In the genomic region with DNA sequence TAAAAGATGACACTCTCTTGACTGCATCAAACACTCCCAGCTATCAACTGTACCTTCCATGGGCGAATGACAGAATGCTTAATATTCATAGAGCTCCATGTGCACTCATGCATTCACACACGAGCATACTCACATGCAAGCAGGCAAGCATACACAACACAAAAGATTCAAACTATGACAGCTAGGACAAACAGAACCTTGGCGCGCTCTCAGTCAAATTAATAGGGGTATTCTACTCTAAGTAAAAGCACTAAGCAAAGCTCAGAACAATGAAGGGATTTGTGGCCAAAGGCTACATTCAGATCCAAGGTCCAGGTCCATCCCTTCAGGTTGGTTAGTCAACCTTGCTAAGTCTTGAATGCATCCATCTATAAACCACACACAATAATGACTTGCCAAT, we compare ENCODE assay signal across 29 mouse cellular contexts.
DNase-seq lines count a peak whose midpoint lies in the region; ATAC-seq and TF ChIP-seq lines count a peak whose summit lies in the region.
"Had no signal": no experiment of that assay in that cellular context is flagged by ENCODE, and none has a peak within 500 bp of the region (broad histone marks: within the 10 kb centered on the region; RNA-seq: fewer than 3 reads in every experiment).

No protein-coding gene starts in this region.

- no peak overlapping the region for H3K27ac ChIP-seq in hindbrain, postnatal 0 days
- no peak overlapping the region for H3K27ac ChIP-seq in hindbrain, embryonic 13.5 days
- H3K27ac ChIP-seq in midbrain, embryonic 13.5 days: 0 out of 2 replicates have a peak overlapping the region, but pooled peaks have one; percentile 10
- no peak overlapping the region for H3K27ac ChIP-seq in midbrain, embryonic 11.5 days (ENCODE audit: low read depth, low read length)
- 0 out of 2 replicates have a peak overlapping the region, but pooled peaks have one; percentile 72 for H3K27ac ChIP-seq in forebrain, embryonic 12.5 days
- H3K27ac ChIP-seq: embryonic facial prominence, embryonic 13.5 days; heart, embryonic 10.5 days; heart, embryonic 15.5 days; layer of hippocampus, adult 2 months; left cerebral cortex, adult 2 months; limb, embryonic 13.5 days; liver, embryonic 12.5 days; stomach, embryonic 15.5 days had no signal

- H3K4me2 ChIP-seq in hindbrain, postnatal 0 days (ENCODE audit: low read depth, low read length): no peak overlapping the region
- no peak overlapping the region for H3K4me2 ChIP-seq in hindbrain, embryonic 13.5 days
- H3K4me2 ChIP-seq in midbrain, embryonic 13.5 days (replicated peaks): no peak overlapping the region
- no peak overlapping the region for H3K4me2 ChIP-seq in midbrain, embryonic 11.5 days
- no peak overlapping the region for H3K4me2 ChIP-seq in forebrain, embryonic 12.5 days
- H3K4me2 ChIP-seq: embryonic facial prominence, embryonic 13.5 days; heart, embryonic 15.5 days; hindbrain, embryonic 12.5 days; limb, embryonic 13.5 days; liver, embryonic 12.5 days; stomach, embryonic 15.5 days had no signal

- no peak overlapping the region for H3K9ac ChIP-seq in hindbrain, postnatal 0 days (replicated peaks; ENCODE audit: low read length)
- H3K9ac ChIP-seq in hindbrain, embryonic 13.5 days: no peak overlapping the region
- H3K9ac ChIP-seq in midbrain, embryonic 13.5 days (replicated peaks): no peak overlapping the region
- no peak overlapping the region for H3K9ac ChIP-seq in midbrain, embryonic 11.5 days (ENCODE audit: low read length)
- H3K9ac ChIP-seq in forebrain, embryonic 12.5 days: no peak overlapping the region
- H3K9ac ChIP-seq: embryonic facial prominence, embryonic 13.5 days; heart, embryonic 15.5 days; hindbrain, embryonic 12.5 days; limb, embryonic 13.5 days; liver, embryonic 12.5 days; liver, postnatal 0 days; stomach, embryonic 15.5 days had no signal

- H3K9me3 ChIP-seq in hindbrain, postnatal 0 days (ENCODE audit: low read length): no peaks in the 10 kb centered on the region
- H3K9me3 ChIP-seq in hindbrain, embryonic 13.5 days: no peaks in the 10 kb centered on the region
- no peaks in the 10 kb centered on the region for H3K9me3 ChIP-seq in midbrain, embryonic 13.5 days
- no peaks in the 10 kb centered on the region for H3K9me3 ChIP-seq in midbrain, embryonic 11.5 days (ENCODE audit: control insufficient read depth, low read length)
- H3K9me3 ChIP-seq in forebrain, embryonic 12.5 days: no peaks in the 10 kb centered on the region
- H3K9me3 ChIP-seq: embryonic facial prominence, embryonic 13.5 days; heart, embryonic 10.5 days; heart, embryonic 15.5 days; hindbrain, embryonic 12.5 days; limb, embryonic 13.5 days; liver, embryonic 12.5 days; stomach, embryonic 15.5 days had no signal

- ATAC-seq in hindbrain, postnatal 0 days: no peak
- ATAC-seq in hindbrain, embryonic 13.5 days (ENCODE audit: low FRiP score): no peak
- no peak for ATAC-seq in midbrain, embryonic 13.5 days
- no peak for ATAC-seq in midbrain, embryonic 11.5 days (ENCODE audit: low FRiP score)
- peak; percentile 69 for ATAC-seq in forebrain, embryonic 12.5 days (ENCODE audit: low FRiP score)
- no peak for ATAC-seq in cerebellum, adult (ENCODE audit: insufficient number of reproducible peaks, low FRiP score, low TSS enrichment)
- ATAC-seq: CD4-positive, CD25-positive, alpha-beta regulatory T cell, adult 4 months; intestine, postnatal 0 days; liver, embryonic 12.5 days; liver, postnatal 0 days had no signal

- peak; percentile 21 for DNase-seq in hindbrain, postnatal 0 days (ENCODE audit: low spot score)
- no peak for DNase-seq in midbrain, embryonic 11.5 days (ENCODE audit: low spot score, missing footprints)
- DNase-seq in retina, embryonic 14.5 days (ENCODE audit: low spot score): peak; percentile 68
- DNase-seq in spleen, postnatal 36 days (ENCODE audit: low spot score in 2 of 2): no peak
- DNase-seq: adrenal gland, postnatal 36 days; cerebellum, adult 9-10 months; cerebellum, postnatal 36 days; embryo, embryonic 11 days; gastrocnemius, postnatal 14 days; liver, postnatal 0 days; lung, postnatal 36 days; midbrain, embryonic 14.5 days; right cerebral cortex, postnatal 14 days had no signal

- peaks cover 9% of the 10 kb centered on the region for H3K4me1 ChIP-seq in hindbrain, postnatal 0 days (ENCODE audit: insufficient read depth, low read length)
- H3K4me1 ChIP-seq in hindbrain, embryonic 13.5 days (replicated peaks): peaks cover 34% of the 10 kb centered on the region
- H3K4me1 ChIP-seq in midbrain, embryonic 13.5 days (replicated peaks): peaks cover 46% of the 10 kb centered on the region
- peaks cover 22% of the 10 kb centered on the region for H3K4me1 ChIP-seq in midbrain, embryonic 11.5 days (ENCODE audit: control insufficient read depth, insufficient read depth, low read length)
- peaks cover 57% of the 10 kb centered on the region for H3K4me1 ChIP-seq in forebrain, embryonic 12.5 days
- H3K4me1 ChIP-seq: liver, embryonic 12.5 days; stomach, embryonic 15.5 days had no signal

- no peak overlapping the region for H3K4me3 ChIP-seq in hindbrain, postnatal 0 days (ENCODE audit: low read length)
- no peak overlapping the region for H3K4me3 ChIP-seq in hindbrain, embryonic 13.5 days
- no peak overlapping the region for H3K4me3 ChIP-seq in midbrain, embryonic 13.5 days (replicated peaks)
- H3K4me3 ChIP-seq in midbrain, embryonic 11.5 days (ENCODE audit: low read depth, low read length): no peak overlapping the region
- no peak overlapping the region for H3K4me3 ChIP-seq in forebrain, embryonic 12.5 days (replicated peaks)
- H3K4me3 ChIP-seq: embryonic facial prominence, embryonic 13.5 days; erythroblast, embryonic 14.5 days; heart, embryonic 10.5 days; heart, embryonic 15.5 days; hindbrain, embryonic 12.5 days; layer of hippocampus, adult 2 months; left cerebral cortex, adult 2 months; limb, embryonic 13.5 days; liver, embryonic 12.5 days; stomach, embryonic 15.5 days had no signal

- TF ChIP-seq CTCF in hindbrain, postnatal 0 days (IDR thresholded peaks at IDR 0.05; ENCODE audit: low read depth): no peak

- no peaks in the 10 kb centered on the region for H3K36me3 ChIP-seq in hindbrain, postnatal 0 days (ENCODE audit: insufficient read depth, low read length)
- H3K36me3 ChIP-seq in hindbrain, embryonic 13.5 days: no peaks in the 10 kb centered on the region
- H3K36me3 ChIP-seq in midbrain, embryonic 13.5 days: no peaks in the 10 kb centered on the region
- H3K36me3 ChIP-seq in midbrain, embryonic 11.5 days (ENCODE audit: control insufficient read depth, insufficient read depth, low read length): no peaks in the 10 kb centered on the region
- no peaks in the 10 kb centered on the region for H3K36me3 ChIP-seq in forebrain, embryonic 12.5 days (replicated peaks)
- H3K36me3 ChIP-seq: embryonic facial prominence, embryonic 13.5 days; heart, embryonic 10.5 days; heart, embryonic 15.5 days; hindbrain, embryonic 12.5 days; liver, embryonic 12.5 days; stomach, embryonic 15.5 days had no signal

- no peaks in the 10 kb centered on the region for H3K27me3 ChIP-seq in hindbrain, postnatal 0 days (ENCODE audit: insufficient read depth, low read length)
- H3K27me3 ChIP-seq in hindbrain, embryonic 13.5 days: no peaks in the 10 kb centered on the region
- H3K27me3 ChIP-seq in midbrain, embryonic 13.5 days: no peaks in the 10 kb centered on the region
- no peaks in the 10 kb centered on the region for H3K27me3 ChIP-seq in midbrain, embryonic 11.5 days (ENCODE audit: control insufficient read depth, insufficient read depth, low read length)
- no peaks in the 10 kb centered on the region for H3K27me3 ChIP-seq in forebrain, embryonic 12.5 days
- H3K27me3 ChIP-seq: embryonic facial prominence, embryonic 13.5 days; heart, embryonic 15.5 days; hindbrain, embryonic 12.5 days; limb, embryonic 13.5 days; liver, embryonic 12.5 days; stomach, embryonic 15.5 days had no signal

- 40% methylated on average over 4 of the region's 4 CpGs for WGBS in hindbrain, postnatal 0 days
- 44% methylated on average over 4 of the region's 4 CpGs for WGBS in hindbrain, embryonic 13.5 days
- WGBS in midbrain, embryonic 13.5 days: 17% methylated on average over 4 of the region's 4 CpGs
- 33% methylated on average over 4 of the region's 4 CpGs for WGBS in midbrain, embryonic 11.5 days
- WGBS in forebrain, embryonic 12.5 days: 4% methylated on average over 4 of the region's 4 CpGs

Comparison
In these comparisons a context has a peak if more than half of its experiments do, and no peak if none do; other contexts are left out.
1. H3K27ac ChIP-seq: peak in midbrain, embryonic 13.5 days (single experiment) and forebrain, embryonic 12.5 days (single experiment); none in hindbrain, postnatal 0 days (single experiment), hindbrain, embryonic 13.5 days (single experiment) and midbrain, embryonic 11.5 days (single experiment).
2. DNase-seq: peak in hindbrain, postnatal 0 days (single experiment) and retina, embryonic 14.5 days (single experiment); none in midbrain, embryonic 11.5 days (single experiment) and spleen, postnatal 36 days (0 of 2).